Mouse (Mus musculus) embryonic facial prominence, embryonic 13.5 days (tissue): ENCODE measurements around the gene Gm17584. TPM values are rescaled to one million over a fixed set of nuclear protein-coding genes. Genes with fewer than 3 reads are reported as not detected.
"Not testable (repeated sequence)": the region's sequence is repeated elsewhere in the genome, so short reads cannot be mapped to it uniquely, and the experiment has no call there.

Source experiments
- ATAC-seq: fragments of 200-750 bp; cut with Nextera tagmentation; 2 replicates; pipeline ENCODE4 v1.8.0; 2017; ENCODE audit warnings: low read depth; ENCODE audit not compliant: insufficient number of reproducible peaks, insufficient read depth, low FRiP score, low TSS enrichment
- H3K27ac ChIP-seq: fragments of 300-500 bp; sonication (generic); 2 replicates; pipeline ENCODE4 v1.5.1; 2015; ENCODE audit warnings: moderate library complexity, mild to moderate bottlenecking, inconsistent platforms
- H3K27me3 ChIP-seq: fragments of 300-500 bp; sonication (generic); 2 replicates; pipeline ENCODE4 v1.6.1; 2015; ENCODE audit warnings: mild to moderate bottlenecking, inconsistent platforms
- H3K36me3 ChIP-seq: fragments of 300-500 bp; sonication (generic); 2 replicates; pipeline ENCODE4 v1.6.1; 2015; ENCODE audit warnings: mild to moderate bottlenecking, inconsistent platforms
- H3K4me1 ChIP-seq: fragments of 300-500 bp; sonication (generic); 2 replicates; pipeline ENCODE4 v1.6.1; 2015; ENCODE audit warnings: inconsistent platforms
- H3K4me2 ChIP-seq: fragments of 300-500 bp; sonication (generic); 2 replicates; pipeline ENCODE4 v1.6.1; 2015; ENCODE audit warnings: moderate library complexity, mild to moderate bottlenecking, inconsistent platforms
- H3K4me3 ChIP-seq: fragments of 300-500 bp; sonication (generic); 2 replicates; pipeline ENCODE4 v1.5.1; 2015; ENCODE audit warnings: mild to moderate bottlenecking, inconsistent platforms
- H3K9ac ChIP-seq: fragments of 300-500 bp; sonication (generic); 2 replicates; pipeline ENCODE4 v1.6.1; 2015; ENCODE audit warnings: mild to moderate bottlenecking, inconsistent platforms
- H3K9me3 ChIP-seq: fragments of 300-500 bp; sonication (generic); 2 replicates; pipeline ENCODE4 v1.6.1; 2016; ENCODE audit warnings: inconsistent platforms
- WGBS: fragments of 180-500 bp; shearing (Covaris S2); methylation state at CpG from one replicate; pipeline ENCODE4 v1.1.7; 2015; ENCODE audit warnings: mixed read lengths; 5-methylcytosine and 5-hydroxymethylcytosine counted together
- polyA plus RNA-seq: library from polyadenylated mRNA; unstranded; fragments of >200 nt; fragmentation: Nextera tagmentation; extraction: Ambion mirVana; gene quantifications from 2 replicates; pipeline ENCODE4 v1.2.1, GENCODE M21; 2015

Gm17584 gene
- not detected in 2 replicates for polyA plus RNA-seq

DNA sequence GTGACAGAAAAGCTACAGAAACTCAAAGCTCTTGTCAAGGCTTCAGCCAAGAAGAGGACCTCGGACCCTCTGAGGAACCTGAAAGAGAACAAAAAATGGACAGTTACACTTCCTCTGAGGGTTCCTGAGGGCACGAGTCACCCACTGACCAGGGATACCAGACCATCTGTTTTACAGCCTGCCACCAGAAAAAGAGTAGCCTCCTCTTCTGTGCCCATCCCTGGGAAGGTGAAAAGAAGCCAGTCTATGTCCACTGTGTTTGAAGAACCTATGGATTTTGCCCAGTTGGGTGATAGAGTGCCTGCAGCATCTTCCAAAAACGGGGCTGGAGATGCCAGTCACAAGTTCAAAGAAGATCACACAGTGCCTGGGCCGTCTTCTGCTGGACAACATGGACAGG lies at the start of gene Gm17584:
Gm17584 (plus strand) TSS at position 301 of the 400 bp plus-strand sequence.
- WGBS = no CpG with 5 or more reads among the region's 4 CpGs
- not testable (repeated sequence) for H3K36me3 ChIP-seq

More for the DNA sequence above, at the start of gene Gm17584:
- H3K4me2 ChIP-seq, H3K9me3 ChIP-seq, H3K4me3 ChIP-seq, ATAC-seq, H3K9ac ChIP-seq, H3K4me1 ChIP-seq, H3K27me3 ChIP-seq, H3K27ac ChIP-seq: not testable (repeated sequence)

Other genes starting within 250 kb of the Gm17584 start
- gene Gm17469, start 129.3 kb downstream of the Gm17584 start, polyA plus RNA-seq = not detected in 2 replicates